Mouse (Mus musculus) thymus, postnatal 25 days (tissue): Measurements from ENCODE around the gene Gpr142.

Experiments
- DNase-seq: peaks from one replicate; pipeline ENCODE4 v3.0.0; 2022

Gene Gpr142

DNA sequence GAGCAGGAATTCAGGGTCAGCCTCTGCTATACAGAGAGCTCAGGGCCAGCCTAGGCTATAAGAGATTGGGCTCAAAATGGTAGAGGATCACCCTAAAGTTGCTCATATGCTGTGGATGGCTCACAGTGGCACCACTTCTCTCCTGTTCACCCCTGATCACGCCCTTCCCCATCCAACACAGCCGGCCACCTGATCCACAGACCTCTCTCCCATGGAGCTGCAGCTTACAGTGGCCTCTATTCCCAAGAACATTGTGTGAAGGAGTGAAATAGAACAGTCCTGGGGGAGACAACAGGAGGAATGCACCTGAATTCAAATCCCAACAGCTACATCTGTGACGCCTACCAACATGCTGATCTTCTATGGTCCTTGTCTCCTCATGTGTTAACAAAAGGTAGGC, at the start of gene Gpr142:
Gene Gpr142 (plus strand): TSS at position 301 of the 400 bp plus-strand sequence.
- no peak for DNase-seq

DNA sequence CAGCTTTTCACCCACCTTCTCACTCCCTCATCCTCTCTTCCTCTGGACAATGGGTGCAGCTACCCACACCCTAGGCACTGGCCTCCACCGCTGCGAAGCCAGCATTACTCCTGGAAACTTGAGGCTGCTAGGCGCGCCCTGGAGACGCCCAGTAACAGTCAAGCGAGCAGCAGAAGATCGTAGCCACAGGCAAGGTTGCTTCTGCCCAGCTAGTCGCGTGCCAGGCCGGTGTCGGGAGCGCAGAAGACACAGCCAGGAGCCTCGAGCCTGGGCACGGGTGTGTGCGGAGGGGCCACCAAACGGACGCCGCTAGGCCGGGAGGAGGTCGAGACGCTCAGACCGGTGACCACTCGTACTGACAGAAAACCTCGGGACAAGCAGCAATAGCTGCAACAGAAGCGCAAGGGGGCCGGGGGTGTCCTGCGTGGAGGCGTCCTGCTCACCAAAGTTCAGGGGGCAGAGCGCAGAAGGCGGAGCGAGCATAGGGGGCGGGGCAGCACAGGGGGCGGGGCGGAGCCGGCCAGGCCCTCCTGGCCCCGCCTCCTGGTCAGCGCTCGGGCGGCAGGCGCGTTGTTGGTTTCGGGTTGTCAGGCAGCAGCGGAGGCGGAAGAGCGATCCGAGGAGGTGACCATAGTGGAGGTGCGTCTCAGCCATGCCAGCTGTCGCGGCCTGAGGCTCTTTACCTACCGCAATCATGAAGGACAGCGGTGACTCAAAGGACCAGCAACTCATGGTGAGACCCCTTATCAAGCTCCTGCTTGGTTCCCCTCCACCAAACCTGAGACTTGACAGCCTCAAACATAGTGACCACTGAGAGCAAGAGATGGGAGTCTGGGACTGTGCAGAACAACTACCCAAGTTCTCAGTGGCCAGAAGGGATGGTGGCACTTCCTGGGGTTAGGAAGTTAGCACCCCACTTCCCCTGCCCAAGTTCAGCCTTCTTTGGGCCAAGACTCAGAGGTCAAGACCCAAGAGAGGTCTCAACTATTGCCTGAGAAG, 33.6 kb upstream of the Gpr142 start, which contains the start of gene Kif19a:
Gene Kif19a (plus strand): TSS at position 569 of the 999 bp plus-strand sequence.
- peak; percentile 19 for DNase-seq

DNA sequence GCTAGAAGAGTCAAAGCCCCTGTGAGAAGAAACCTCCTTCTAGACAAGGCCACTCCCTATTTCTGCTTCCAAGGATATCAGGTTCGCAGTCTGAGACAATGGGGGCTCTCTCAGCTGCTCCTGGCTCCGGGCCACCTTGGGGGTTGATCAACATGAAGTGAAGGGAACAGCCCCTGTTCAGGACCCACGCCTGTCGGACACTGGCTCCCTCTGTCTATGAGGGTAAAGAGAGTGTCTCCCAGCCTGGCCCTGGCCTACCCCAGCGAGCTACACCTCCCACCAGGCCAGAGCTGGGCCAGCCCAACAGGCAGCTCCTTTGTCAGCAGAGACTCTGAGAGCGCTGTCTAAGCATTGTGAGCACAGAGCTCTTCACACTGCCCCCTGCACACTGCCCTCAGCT, 28.8 kb upstream of the Gpr142 start:
- DNase-seq, result no peak

DNA sequence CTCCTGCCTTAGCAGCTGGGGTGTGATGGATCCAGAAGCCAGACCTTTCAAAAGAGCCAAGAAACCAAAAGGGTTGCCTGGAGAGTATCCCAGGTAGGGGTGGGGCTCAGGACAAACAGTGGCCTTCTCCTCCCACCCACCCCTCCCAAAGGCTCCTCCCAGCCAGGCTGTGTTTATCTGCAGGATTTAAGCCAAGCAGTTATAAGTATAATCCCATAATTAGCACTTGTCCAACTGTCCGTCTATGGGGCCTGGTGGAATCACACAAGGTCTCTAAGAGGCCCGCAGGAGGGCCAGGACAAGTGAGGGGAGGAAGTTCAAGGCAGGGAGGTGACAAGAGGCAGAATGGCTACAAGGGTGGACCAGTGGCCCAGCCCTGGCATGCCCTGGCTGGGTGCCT, 26.8 kb upstream of the Gpr142 start:
- DNase-seq, result no peak

DNA sequence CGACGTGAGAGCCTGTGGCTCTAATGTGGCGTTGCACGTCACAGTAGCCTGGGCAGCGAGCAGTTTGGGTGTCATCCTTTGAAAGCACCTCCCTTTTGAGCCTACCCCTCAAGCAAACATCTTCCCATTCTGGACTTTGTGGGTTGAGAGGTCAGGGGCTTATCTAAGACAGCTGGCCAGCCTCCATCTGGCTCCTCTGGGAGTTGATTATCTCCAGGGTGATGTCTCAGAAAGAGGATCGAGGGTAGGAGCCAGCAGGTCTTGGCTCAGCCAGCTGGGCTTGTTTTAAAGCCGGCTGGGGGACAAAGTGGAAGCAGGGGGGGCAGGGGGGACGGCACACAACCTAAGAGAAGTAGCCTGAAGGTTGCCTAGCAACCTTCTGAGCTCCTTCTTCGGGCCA, 18.6 kb upstream of the Gpr142 start:
- DNase-seq, result no peak

DNA sequence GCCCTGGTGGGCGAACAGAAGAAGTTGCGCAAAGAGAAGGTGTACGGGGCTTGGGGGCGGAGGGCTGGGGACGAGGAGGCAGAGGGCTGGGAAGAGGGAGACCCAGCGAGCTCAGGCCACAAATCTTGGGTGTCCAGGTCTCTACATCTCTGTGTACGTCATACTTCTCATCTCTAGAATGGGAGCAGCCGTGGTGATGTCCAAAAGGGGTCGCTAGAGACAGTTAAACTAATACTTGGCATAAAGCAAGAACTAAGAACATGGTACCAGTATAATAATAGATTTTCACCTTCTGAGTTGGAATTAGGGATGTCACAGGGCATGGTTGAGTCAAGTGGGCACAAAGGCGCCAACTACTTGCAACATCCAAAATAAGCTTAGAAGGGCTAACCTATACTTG, 12.8 kb upstream of the Gpr142 start:
- no peak for DNase-seq

DNA sequence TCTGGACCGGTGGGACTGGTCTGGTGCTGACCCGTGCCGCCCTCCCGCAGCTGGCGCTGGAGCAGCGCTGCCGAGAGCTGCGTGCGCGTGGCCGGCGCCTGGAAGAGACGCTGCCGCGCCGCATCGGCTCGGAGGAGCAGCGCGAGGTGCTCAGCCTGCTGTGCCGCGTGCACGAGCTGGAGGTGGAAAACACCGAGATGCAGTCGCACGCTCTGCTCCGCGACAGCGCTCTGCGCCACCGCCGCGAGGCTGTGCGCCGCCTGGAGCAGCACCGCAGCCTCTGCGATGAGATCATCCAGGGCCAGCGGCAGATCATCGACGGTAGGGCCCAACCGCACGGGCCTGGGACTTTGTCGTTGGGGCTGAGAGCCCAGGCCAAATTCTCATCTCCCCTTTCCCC, 12.4 kb upstream of the Gpr142 start:
- no peak for DNase-seq

DNA sequence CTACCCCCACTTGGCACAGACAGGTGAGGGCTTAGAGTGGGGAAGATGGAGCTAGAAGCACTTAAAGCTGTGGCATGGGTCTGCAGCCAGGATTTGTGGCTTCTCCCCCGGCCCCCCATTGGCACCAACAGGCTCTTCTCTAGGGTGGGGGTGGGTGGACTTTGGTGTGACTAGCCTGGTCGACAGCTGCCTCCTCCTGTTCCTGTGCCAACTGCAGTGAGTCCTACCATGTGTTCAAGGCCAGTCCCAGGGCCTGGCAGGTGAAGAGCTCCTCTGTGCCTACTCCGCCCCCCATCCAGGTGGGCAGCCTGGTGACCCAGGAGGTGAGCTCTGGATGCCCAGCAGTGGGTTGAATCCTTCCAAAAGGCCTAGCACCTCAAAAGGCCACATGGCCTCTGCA, 11.1 kb upstream of the Gpr142 start:
- DNase-seq, result no peak

DNA sequence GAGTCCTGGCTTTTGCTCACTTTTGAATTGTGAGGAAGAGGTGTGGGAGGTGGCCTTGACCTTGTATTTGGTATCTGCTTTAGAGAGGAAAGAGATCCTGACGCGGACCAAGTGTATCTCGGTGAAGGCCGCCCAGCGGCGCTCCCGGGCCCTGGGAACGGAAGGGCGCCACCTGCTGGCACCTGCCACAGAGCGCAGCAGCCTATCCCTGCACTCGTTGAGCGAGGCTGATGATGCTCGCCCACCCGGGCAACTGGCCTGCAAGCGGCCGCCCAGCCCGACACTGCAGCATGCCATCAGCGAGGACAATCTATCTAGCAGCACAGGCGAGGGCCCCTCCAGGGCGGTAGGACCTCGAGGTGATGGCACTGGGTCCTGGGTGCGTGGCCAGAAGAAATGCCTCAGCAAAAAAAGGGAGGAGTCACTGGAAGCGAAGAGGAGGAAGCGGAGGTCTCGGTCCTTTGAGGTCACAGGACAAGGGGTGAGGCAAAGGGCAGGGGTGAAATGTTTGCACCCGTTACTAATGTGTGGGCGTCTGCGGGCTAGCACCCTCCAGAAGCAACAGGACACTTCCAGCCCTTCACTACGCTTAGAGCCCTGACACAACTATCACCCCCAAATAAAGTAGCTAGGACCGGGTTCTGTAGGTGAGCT, 9.5 kb upstream of the Gpr142 start:
- peak; percentile 72 for DNase-seq

DNA sequence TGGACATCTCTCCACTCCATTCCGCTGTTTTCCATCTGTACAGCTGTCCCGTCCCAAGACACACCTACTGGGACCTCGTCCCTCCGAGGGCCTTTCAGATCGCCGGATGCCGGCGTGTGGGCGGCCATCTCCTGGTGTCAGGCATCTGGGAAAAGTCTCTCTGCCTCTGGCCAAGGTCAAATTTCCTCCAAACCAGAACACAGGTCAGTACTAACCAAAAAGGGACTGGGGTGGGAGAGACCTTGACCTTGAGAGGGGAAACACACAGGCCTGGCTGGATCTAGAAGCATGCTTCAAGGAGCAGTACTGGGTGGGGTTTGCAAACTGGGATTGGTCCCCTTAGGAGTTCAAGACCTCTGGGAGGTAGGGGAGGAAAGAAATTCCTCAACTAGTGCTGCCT, 9.0 kb upstream of the Gpr142 start:
- DNase-seq, result no peak

DNA sequence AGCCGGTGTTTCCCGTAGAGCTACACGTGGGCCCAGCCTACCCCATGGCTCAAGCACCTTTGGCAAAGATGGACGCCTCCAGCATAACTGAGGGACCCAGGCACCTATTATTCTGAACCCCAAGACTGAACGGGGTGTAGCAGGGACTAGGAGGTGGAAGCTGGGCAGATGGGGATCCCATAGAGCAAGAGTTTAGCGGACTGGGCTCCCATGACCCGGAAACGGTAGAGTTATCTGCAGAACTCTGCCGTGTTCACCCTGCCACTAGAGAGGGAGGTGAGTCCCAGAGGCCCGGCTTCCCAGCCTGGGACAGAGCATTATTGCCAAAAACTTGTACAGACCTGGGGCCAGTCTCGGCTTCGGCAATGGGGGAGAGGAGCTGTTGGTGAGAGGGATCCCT, 8.6 kb upstream of the Gpr142 start:
- no peak for DNase-seq

DNA sequence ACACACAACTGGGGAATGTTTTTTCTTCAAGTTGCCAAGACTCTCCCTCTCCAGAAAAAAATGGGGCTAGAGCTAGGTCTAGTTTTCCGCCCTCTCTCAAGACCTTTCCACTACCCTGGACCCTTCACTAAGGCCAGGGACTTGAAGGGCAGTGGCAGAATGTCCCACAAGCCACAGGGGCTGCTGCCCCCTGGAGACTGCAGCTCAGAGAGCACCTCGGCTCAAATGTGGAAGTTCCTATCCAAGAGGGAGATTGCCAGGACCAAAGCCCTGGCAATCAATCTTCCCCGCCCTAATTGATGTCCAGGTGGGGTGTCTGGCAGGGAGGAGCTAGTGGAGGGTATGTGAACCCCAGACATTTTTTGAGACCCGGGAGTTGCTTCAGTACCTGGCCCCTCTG, 7.9 kb upstream of the Gpr142 start:
- no peak for DNase-seq

DNA sequence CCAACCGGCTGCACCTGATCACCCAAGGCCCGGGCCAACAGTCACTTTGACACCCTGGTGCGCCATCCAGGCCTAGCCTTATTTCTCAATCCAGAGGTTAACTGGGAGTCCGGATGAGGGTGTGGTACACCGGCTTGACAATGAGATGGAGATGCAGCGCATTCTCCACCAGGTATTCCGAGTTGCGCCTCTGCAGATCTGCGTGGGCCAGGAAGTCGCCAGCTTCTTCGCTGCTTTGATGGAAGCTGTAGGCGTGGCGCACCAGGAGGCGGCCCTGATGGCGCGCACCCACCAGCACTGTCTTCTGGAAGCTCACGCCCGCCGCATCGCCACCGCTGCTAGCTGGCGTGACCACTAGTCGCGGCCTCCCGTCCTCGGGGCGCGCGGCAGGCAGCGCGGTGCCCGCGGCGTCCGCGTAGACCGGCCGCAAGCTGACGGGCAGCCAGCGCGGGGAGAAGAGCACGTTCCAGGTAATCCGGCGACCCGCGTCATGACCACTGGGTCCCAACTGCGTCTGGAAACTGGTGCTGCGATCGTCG, 7.3 kb upstream of the Gpr142 start:
- DNase-seq, result no peak

DNA sequence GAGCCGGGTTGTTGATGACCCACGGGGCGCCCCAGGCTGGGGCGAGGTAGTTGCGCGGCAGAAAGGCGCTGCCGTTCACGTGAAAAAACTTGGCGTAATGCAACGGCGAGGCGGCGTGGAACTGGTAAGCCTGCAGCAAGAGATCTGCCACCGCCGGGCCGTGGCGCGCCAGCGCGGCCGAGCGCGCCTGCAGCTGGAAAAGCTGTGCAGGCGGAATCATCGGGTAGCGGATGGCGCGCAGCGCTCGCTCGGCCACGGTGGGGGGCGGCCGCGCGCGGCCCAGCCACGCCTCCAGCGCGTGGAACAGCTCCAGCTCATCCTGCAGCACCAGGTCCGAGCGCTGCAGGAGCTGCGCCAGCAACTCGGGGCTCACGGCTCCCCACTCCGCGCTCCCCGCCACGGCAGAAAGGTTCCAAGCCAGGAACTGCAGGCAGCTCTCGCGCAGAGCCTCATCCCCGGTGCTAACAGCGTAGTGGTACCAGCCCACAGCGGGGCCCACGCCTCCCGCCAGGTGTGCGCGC, 6.8 kb upstream of the Gpr142 start:
- no peak for DNase-seq

DNA sequence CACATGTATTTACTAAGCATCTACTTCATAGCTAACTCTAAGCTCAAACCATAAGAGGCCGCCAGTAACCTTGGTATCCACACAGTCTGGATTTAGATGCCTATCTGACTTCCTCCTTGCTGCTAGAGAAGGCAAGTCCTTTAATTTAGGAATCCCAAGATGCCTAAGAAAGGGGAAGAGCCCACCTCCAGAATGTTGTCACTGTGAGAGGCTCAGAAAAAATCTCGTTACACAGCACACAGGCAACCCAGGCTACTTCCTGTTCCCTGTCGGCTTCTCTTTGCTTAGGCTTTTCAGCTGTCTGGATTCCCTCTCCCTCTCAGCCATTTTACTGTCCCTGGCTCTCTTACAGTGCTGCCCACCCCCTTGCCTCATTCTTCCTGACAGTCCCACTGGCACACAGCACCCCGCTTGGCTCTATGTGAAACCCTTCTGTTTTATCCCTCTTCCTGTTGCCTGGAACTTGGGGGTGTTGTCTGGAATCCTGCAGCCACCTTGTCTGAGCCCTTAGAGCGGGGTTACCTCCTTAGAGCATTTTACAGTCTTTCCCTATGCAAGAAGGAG, 5.7 kb upstream of the Gpr142 start:
- DNase-seq, result no peak

DNA sequence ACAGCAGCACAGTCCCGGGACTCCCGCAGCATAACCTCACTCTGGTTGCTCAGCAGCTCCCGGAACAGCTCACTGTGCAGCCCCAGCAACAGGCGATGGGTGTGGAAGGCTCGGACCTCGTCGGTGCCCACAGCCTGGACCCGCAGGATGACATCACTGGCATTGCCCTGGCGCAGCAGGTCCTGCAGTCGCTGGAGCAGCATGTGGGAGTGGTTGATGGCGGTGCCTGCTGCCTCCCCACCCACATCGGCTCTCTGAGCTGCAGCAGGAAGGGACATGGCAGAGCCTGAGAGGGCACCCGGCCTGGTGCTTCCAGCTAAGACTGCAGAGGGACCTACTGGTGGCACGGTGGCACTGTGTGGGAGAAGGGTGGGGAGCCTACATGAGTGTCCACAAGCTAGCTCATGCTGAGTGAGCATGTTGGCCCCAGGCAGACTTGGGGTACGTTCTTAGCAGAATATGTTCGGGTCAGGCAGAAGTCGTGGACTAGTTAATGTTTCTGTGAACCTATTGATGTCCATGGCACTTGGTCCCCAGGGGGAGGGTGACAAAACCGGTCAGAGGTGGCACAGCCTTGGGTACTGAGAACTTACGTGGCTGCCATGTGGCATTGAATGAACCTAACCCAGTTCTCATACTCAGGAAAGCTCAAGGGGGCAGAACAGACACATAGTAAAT, 4.7 kb upstream of the Gpr142 start:
- DNase-seq, result no peak

DNA sequence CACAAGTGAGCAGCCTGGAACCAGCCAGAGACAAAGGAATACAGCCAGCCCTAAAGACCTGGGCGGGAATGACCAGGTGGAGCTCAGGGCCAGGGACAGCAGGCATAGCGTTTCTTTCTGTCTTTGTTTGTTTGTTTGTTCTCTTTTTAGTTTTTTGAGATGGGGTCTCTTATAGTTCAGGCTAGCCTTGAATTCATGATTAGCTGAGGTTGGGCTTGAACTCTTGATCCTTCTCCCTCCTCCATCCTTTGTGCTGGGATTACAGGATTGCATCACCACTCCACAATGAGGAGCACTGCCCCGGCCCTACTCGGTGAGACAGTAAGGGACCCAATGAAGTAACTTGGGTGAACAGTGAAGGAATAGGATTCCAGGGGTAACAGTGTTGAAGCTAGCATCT, 4.0 kb upstream of the Gpr142 start:
- DNase-seq, result no peak

DNA sequence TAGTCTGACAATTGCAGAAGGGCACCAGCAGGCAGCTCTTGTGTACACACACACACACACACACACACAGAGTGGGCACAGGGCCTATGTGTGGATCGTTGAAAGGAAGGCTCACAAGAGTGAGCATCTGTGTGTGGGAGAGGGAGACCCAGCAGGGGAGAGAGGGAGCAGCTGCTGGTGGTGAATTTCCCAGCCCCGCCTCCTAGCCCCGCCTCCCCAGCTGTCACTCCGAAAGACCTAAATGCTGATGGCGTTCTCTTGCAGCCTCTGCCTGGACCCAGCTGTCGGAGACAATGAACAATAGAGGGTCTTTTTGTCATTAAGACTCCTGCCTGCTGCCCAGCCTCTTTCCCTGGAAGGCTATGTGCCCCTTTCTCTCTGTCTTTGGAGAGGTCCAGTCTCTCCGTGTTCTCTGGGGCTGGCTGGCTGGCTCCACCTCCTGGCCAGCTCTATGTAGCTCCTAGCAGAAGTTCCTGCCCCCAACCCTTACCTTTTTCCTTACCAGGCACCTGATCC, 3.4 kb upstream of the Gpr142 start:
- DNase-seq, result peak; percentile 29

DNA sequence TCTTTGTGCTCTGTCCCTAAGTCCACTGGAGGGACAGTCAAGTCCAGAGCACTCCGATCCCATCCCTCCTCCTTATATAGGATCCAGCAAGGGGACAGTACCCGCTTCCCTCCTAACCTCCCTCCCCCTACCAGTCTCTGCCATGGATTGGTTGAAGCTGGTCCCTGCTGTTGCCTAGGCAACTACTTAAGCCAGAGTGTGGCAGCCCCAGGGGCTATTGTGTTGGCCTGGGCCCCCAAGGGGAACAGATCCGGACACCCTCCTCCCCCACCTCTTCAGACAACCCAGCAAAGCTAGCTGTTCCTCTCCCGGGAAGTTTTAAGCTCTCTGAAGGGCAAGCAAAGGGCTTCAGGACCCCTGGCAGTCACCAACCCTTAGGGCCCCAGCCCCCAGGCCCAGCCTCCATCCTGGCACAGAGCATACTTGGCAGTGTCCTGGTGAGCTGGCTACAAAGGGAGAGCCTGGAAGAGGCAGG, 2.8 kb upstream of the Gpr142 start, which contains the start of gene Btbd17:
Gene Btbd17 (minus strand): TSS at position 98 of the 475 bp plus-strand sequence.
- DNase-seq, result no peak

DNA sequence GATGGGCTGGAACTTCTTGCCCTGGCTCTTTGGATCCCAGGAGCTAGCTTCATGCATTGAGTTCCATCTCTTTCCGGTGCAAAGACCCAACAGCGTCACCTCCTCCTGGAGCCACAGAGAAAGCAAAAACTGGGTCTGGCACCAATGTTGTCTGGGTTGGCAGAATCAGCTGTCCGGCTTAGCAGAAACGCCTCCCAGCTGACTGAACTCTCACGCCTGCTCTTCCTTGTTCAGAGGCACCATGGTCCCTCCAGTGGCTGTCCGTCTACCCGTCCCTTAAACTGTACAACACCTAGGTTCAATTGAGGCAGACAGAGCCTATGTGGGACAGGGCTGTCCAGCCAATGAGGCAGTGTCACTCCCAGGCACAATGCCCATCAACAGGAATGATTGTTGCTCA, 1.5 kb upstream of the Gpr142 start:
- DNase-seq, result no peak

DNA sequence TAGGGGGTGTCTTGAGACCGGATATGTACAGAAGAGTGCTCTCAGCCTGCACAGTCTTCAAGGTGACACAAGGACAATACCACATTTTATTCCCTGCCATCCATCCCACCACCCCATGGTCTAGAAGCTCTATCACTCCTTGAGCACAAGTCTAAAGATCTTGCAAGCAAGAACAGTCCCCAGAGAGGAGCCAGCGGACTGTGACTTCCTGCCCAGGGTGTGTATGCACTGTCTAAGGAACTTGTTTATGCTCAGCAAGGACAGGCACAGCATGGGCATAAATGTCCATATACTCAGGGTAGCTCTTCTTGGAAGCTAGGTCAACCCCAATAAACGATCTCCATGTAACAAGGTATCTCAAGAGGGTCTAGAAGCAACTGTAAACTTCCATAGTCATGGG, 743 bp upstream of the Gpr142 start:
- DNase-seq, result no peak

DNA sequence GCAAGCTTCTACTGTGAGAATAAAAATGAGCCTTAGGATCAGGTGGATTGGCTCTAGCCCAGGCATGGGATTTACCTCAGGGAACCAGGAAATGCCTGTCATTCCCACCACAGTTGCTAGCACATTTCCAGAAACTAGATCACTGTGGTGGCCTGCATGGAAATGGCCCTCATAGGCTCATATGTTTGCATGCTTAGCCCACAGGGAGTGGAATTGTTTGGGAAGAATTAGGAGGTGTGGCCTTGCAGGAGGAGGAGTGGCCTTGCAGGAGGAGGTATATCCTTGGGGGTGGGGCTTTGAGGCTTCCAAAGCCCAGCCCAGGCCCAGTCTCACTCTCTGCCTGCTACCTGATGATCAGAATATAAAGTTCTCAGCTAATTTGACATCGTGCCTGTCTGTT, 3.2 kb downstream of the Gpr142 start:
- no peak for DNase-seq
